8 mouse cellular contexts compared by ENCODE assay signal in the genomic region with DNA sequence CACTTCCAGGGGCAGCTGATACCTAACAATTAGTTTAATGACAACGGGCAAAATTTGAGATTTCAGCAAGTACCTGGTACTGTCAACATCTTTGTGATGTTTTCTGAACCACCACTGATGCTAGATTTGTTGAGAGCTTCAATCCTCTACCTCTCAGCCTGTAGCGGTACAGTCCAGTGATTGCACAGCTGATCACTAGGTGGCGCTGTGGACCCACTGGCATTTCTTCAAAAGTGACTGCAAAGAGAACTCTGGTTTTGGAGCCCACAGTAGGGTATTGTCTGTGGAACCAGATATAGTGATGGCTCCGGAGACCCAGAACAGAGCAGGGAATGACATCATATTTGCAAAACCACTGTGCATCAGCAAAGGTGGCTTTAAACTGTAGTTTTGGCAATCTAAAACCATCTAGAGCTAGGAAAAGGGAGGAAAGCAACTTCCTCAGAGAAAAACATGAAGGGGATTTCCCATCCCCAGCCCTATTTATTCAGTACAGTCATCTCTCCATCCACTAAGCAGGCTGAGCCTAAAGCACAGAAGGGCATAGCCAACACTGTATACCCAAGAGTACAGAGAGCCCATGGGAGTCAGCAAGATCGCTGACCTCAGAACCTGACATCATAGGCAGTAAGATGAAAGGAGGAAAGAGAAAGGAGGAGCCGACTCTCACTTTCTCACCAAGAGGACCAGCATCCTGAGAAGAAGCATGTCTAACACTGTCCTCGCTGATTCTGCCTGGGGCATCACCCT.
DNase-seq lines count a peak whose midpoint lies in the region.

No protein-coding gene starts in this region.

- peak; percentile 42 for DNase-seq in urinary bladder, postnatal 25 days (ENCODE audit: low spot score)
- DNase-seq in urinary bladder, postnatal 10 days (ENCODE audit: low spot score), result no peak
- peak; percentile 65 for DNase-seq in c-Kit-positive CD71-negative TER-119-negative erythroid progenitor cells, embryonic 14.5 days (ENCODE audit: low read depth)
- DNase-seq in frontal cortex, postnatal 14 days (ENCODE audit: low spot score in 2 of 2), result peak; percentile 22 to 52
- DNase-seq in kidney, postnatal 4 days, result peak; percentile 57 to 65
- peak; percentile 11 to 26 for DNase-seq in lung, adult 18-20 months
- DNase-seq in right cerebral cortex, postnatal 25 days, result peak; percentile 39
- DNase-seq in adipocyte (ENCODE audit: low spot score), result no peak

Comparison
In these comparisons a context has a peak if more than half of its experiments do, and no peak if none do; other contexts are left out.
1. DNase-seq: peak in urinary bladder, postnatal 25 days (single experiment), c-Kit-positive CD71-negative TER-119-negative erythroid progenitor cells, embryonic 14.5 days (single experiment), frontal cortex, postnatal 14 days (2 of 2), kidney, postnatal 4 days (2 of 2), lung, adult 18-20 months (2 of 2) and right cerebral cortex, postnatal 25 days (single experiment); none in urinary bladder, postnatal 10 days (single experiment) and adipocyte (single experiment).